ENCODE assay signal across 9 mouse cellular contexts in genomic region chr3:136836319-136837193, GRCm38 (mm10).
A peak's percentile ranks its signal among the peaks of the same experiment; 100 is the strongest.
DNase-seq lines count a peak whose midpoint lies in the region; ATAC-seq and TF ChIP-seq lines count a peak whose summit lies in the region.
"Had no signal": no experiment of that assay in that cellular context is flagged by ENCODE, and none has a peak within 500 bp of the region (broad histone marks: within the 10 kb centered on the region; RNA-seq: fewer than 3 reads in every experiment).

No protein-coding gene starts in this region.

- TF ChIP-seq CTCF in intestine, postnatal 0 days (IDR thresholded peaks at IDR 0.05; ENCODE audit: low read depth): no peak

- H3K36me3 ChIP-seq in forebrain, embryonic 10.5 days (replicated peaks): no peaks in the 10 kb centered on the region
- no peaks in the 10 kb centered on the region for H3K36me3 ChIP-seq in forebrain, embryonic 16.5 days (ENCODE audit: control insufficient read depth, insufficient read depth)
- no peaks in the 10 kb centered on the region for H3K36me3 ChIP-seq in intestine, postnatal 0 days (ENCODE audit: control insufficient read depth, insufficient read depth)

- H3K9ac ChIP-seq in forebrain, embryonic 16.5 days (replicated peaks; ENCODE audit: low read depth, low read length): no peak overlapping the region
- no peak overlapping the region for H3K9ac ChIP-seq in intestine, postnatal 0 days (ENCODE audit: low read depth, low read length)

- H3K4me1 ChIP-seq in forebrain, embryonic 10.5 days: peaks cover 69% of the 10 kb centered on the region
- H3K4me1 ChIP-seq in forebrain, embryonic 16.5 days (replicated peaks; ENCODE audit: control insufficient read depth, insufficient read depth, low read length): peaks cover 34% of the 10 kb centered on the region
- no peaks in the 10 kb centered on the region; the same call in 1 of the 2 replicates for H3K4me1 ChIP-seq in intestine, postnatal 0 days (replicated peaks; ENCODE audit: control insufficient read depth, insufficient read depth, low read length)

- peak overlapping the region; percentile 10; the same call in 1 of the 2 replicates for H3K4me3 ChIP-seq in forebrain, embryonic 10.5 days
- no peak overlapping the region for H3K4me3 ChIP-seq in forebrain, embryonic 16.5 days (replicated peaks; ENCODE audit: low read length)
- no peak overlapping the region for H3K4me3 ChIP-seq in intestine, postnatal 0 days (ENCODE audit: low read depth, low read length)

- no peak for ATAC-seq in forebrain, embryonic 16.5 days
- peak; percentile 92 for ATAC-seq in intestine, postnatal 0 days

- DNase-seq in forebrain, embryonic 10.5 days (ENCODE audit: extremely low spot score, low spot score): peak; percentile 31
- DNase-seq in urinary bladder, adult 18-20 months (ENCODE audit: low spot score in 2 of 2): peak; percentile 10 to 16
- DNase-seq in urinary bladder, postnatal 36 days (ENCODE audit: low spot score in 2 of 2): no peak
- DNase-seq in yolk sac, embryonic 10.5 days (ENCODE audit: low spot score): peak; percentile 46
- no peak for DNase-seq in cerebellum, adult 11-12 months
- DNase-seq in frontal cortex, postnatal 10 days (ENCODE audit: low spot score in 2 of 2): no peak

- H3K9me3 ChIP-seq in forebrain, embryonic 10.5 days: no peaks in the 10 kb centered on the region
- H3K9me3 ChIP-seq in forebrain, embryonic 16.5 days (ENCODE audit: control insufficient read depth, low read length): no peaks in the 10 kb centered on the region
- H3K9me3 ChIP-seq in intestine, postnatal 0 days (ENCODE audit: control insufficient read depth): no peaks in the 10 kb centered on the region

- 32% methylated on average over 17 of the region's 17 CpGs for WGBS in forebrain, embryonic 10.5 days
- WGBS in forebrain, embryonic 16.5 days: 20% methylated on average over 17 of the region's 17 CpGs
- 37% methylated on average over 17 of the region's 17 CpGs for WGBS in intestine, postnatal 0 days

- no peak overlapping the region for H3K4me2 ChIP-seq in forebrain, embryonic 16.5 days (ENCODE audit: low read length)
- peak overlapping the region; percentile 48 for H3K4me2 ChIP-seq in intestine, postnatal 0 days (replicated peaks; ENCODE audit: low read depth)

- peak overlapping the region; percentile 73 for H3K27ac ChIP-seq in forebrain, embryonic 10.5 days
- H3K27ac ChIP-seq in forebrain, embryonic 16.5 days (ENCODE audit: low read length): no peak overlapping the region
- no peak overlapping the region for H3K27ac ChIP-seq in intestine, postnatal 0 days (ENCODE audit: low read depth, low read length)
- H3K27ac ChIP-seq: macrophage had no signal

- no peaks in the 10 kb centered on the region for H3K27me3 ChIP-seq in forebrain, embryonic 10.5 days (ENCODE audit: poor library complexity, severe bottlenecking)
- no peaks in the 10 kb centered on the region for H3K27me3 ChIP-seq in forebrain, embryonic 16.5 days (replicated peaks; ENCODE audit: control insufficient read depth, insufficient read depth, low read length)
- no peaks in the 10 kb centered on the region for H3K27me3 ChIP-seq in intestine, postnatal 0 days (replicated peaks; ENCODE audit: control insufficient read depth, insufficient read depth, low read length)

Comparison
In these comparisons a context has a peak if more than half of its experiments do, and no peak if none do; other contexts are left out.
1. DNase-seq: peak in forebrain, embryonic 10.5 days (single experiment), urinary bladder, adult 18-20 months (2 of 2) and yolk sac, embryonic 10.5 days (single experiment); none in urinary bladder, postnatal 36 days (0 of 2), cerebellum, adult 11-12 months (single experiment) and frontal cortex, postnatal 10 days (0 of 2).